Mouse (Mus musculus) MEL-GATA-1-ER (cell line): ENCODE measurements around the gene Sfxn1.
A peak's percentile ranks its signal among the peaks of the same experiment; 100 is the strongest.

ENCODE experiments used
- DNase-seq: peaks from one replicate; pipeline ENCODE4 v3.0.0-alpha.2; 2012; ENCODE audit warnings: low read depth; ENCODE audit errors: extremely low read depth

Gene Sfxn1

GRCm38 (mm10) chr13:54071606-54072331 lies at the start of gene Sfxn1:
TSS of gene Sfxn1 (plus strand) at chr13:54071869.
- peak; percentile 71 for DNase-seq

GRCm38 (mm10) chr13:54023311-54023710 lies 48.4 kb upstream of the Sfxn1 start:
- DNase-seq: no peak

GRCm38 (mm10) chr13:54027079-54027478 lies 44.6 kb upstream of the Sfxn1 start:
- DNase-seq: no peak

- DNase-seq: no peak
Measured at GRCm38 (mm10) chr13:54033653-54034052, 38.0 kb upstream of the Sfxn1 start.

- DNase-seq: peak; percentile 6
Measured at GRCm38 (mm10) chr13:54035541-54035940, 36.1 kb upstream of the Sfxn1 start.

- DNase-seq: no peak
Measured at GRCm38 (mm10) chr13:54037936-54038335, 33.7 kb upstream of the Sfxn1 start.

GRCm38 (mm10) chr13:54040256-54040655 lies 31.4 kb upstream of the Sfxn1 start:
- no peak for DNase-seq

GRCm38 (mm10) chr13:54048679-54049352 lies 22.9 kb upstream of the Sfxn1 start:
- no peak for DNase-seq

GRCm38 (mm10) chr13:54051641-54052040 lies 20.0 kb upstream of the Sfxn1 start:
- DNase-seq: no peak

- DNase-seq: no peak
Measured at GRCm38 (mm10) chr13:54054962-54055361, 16.7 kb upstream of the Sfxn1 start.

GRCm38 (mm10) chr13:54055448-54055861 lies 16.2 kb upstream of the Sfxn1 start, which contains the start of gene Drd1:
TSS of gene Drd1 (minus strand) at chr13:54055705.
- no peak for DNase-seq

GRCm38 (mm10) chr13:54062068-54062467 lies 9.6 kb upstream of the Sfxn1 start:
- no peak for DNase-seq

GRCm38 (mm10) chr13:54063292-54063691 lies 8.4 kb upstream of the Sfxn1 start:
- peak; percentile 22 for DNase-seq

- no peak for DNase-seq
Measured at GRCm38 (mm10) chr13:54066081-54066746, 5.5 kb upstream of the Sfxn1 start.

- no peak for DNase-seq
Measured at GRCm38 (mm10) chr13:54067617-54068166, 4.0 kb upstream of the Sfxn1 start.

- no peak for DNase-seq
Measured at GRCm38 (mm10) chr13:54071011-54071410, 658 bp upstream of the Sfxn1 start.

- peak; percentile 26 for DNase-seq
Measured at GRCm38 (mm10) chr13:54072526-54073057, 923 bp downstream of the Sfxn1 start.

GRCm38 (mm10) chr13:54073066-54073465 lies 1.4 kb downstream of the Sfxn1 start:
- peak; percentile 24 for DNase-seq

- DNase-seq: peak; percentile 22
Measured at GRCm38 (mm10) chr13:54073491-54073890, 1.8 kb downstream of the Sfxn1 start.

- peak; percentile 26 for DNase-seq
Measured at GRCm38 (mm10) chr13:54075416-54075815, 3.7 kb downstream of the Sfxn1 start.

- no peak for DNase-seq
Measured at GRCm38 (mm10) chr13:54076051-54076450, 4.4 kb downstream of the Sfxn1 start.
